Mouse (Mus musculus): ENCODE data around the gene Katnb1. TPM values are rescaled to one million over a fixed set of nuclear protein-coding genes. Genes with fewer than 3 reads are reported as not detected.

Katnb1 gene
- polyA plus RNA-seq, 1 experiment from 2014 or later = 11.6 TPM

- ATAC-seq (ENCODE audit: low FRiP score, low TSS enrichment) (no peak), DNase-seq (ENCODE audit: low spot score) (no peak)
- no peak overlapping the region for H3K27ac ChIP-seq (replicated peaks)
- 90% methylated on average over 4 of the region's 4 CpGs for WGBS
- no peak overlapping the region for H3K9ac ChIP-seq (ENCODE audit: low read length)
- H3K4me2 ChIP-seq (replicated peaks; ENCODE audit: low read depth) = no peak overlapping the region
- H3K36me3 ChIP-seq (ENCODE audit: control insufficient read depth, insufficient read depth, low read length) = no peaks in the 10 kb centered on the region
- no peaks in the 10 kb centered on the region for H3K27me3 ChIP-seq (ENCODE audit: control insufficient read depth, insufficient read depth, low read length)
- H3K4me3 ChIP-seq (ENCODE audit: low read depth, low read length) = no peak overlapping the region
- H3K4me1 ChIP-seq (replicated peaks; ENCODE audit: control insufficient read depth, insufficient read depth) = no peaks in the 10 kb centered on the region
- TF ChIP-seq EP300 (optimal IDR thresholded peaks at IDR 0.05) (no peak), CTCF (IDR thresholded peaks at IDR 0.05; ENCODE audit: low read depth) (no peak)
- H3K9me3 ChIP-seq (ENCODE audit: control insufficient read depth, low read length) = no peaks in the 10 kb centered on the region
These were observed 1.7 kb upstream of the Katnb1 start for GRCm38 (mm10) chr8:95079305-95079704.

GRCm38 (mm10) chr8:95081650-95082049 is 664 bp downstream of the Katnb1 start:
- Histone ChIP-seq H3K4me2 (replicated peaks; ENCODE audit: low read depth) (peak overlapping the region; percentile 81), H3K4me3 (ENCODE audit: low read depth, low read length) (peak overlapping the region; percentile 71), H3K27me3 (ENCODE audit: control insufficient read depth, insufficient read depth, low read length) (no peaks in the 10 kb centered on the region), H3K4me1 (replicated peaks; ENCODE audit: control insufficient read depth, insufficient read depth) (no peaks in the 10 kb centered on the region), H3K36me3 (ENCODE audit: control insufficient read depth, insufficient read depth, low read length) (peaks cover 2% of the 10 kb centered on the region; the same call in 1 of the 2 replicates), H3K9ac (ENCODE audit: low read length) (peak overlapping the region; percentile 76), H3K27ac (replicated peaks) (peak overlapping the region; percentile 59), H3K9me3 (ENCODE audit: control insufficient read depth, low read length) (no peaks in the 10 kb centered on the region)
- DNase-seq (ENCODE audit: low spot score) (no peak), ATAC-seq (ENCODE audit: low FRiP score, low TSS enrichment) (no peak)
- TF ChIP-seq EP300 (optimal IDR thresholded peaks at IDR 0.05) (no peak), CTCF (IDR thresholded peaks at IDR 0.05; ENCODE audit: low read depth) (no peak)
- WGBS = 4% methylated on average over 11 of the region's 11 CpGs

GRCm38 (mm10) chr8:95084261-95084660 is 3.3 kb downstream of the Katnb1 start:
- no peak for ATAC-seq (ENCODE audit: low FRiP score, low TSS enrichment)
- H3K9me3 ChIP-seq (ENCODE audit: control insufficient read depth, low read length) = no peaks in the 10 kb centered on the region

GRCm38 (mm10) chr8:95084744-95085431 is 3.9 kb downstream of the Katnb1 start:
- Histone ChIP-seq H3K9ac (ENCODE audit: low read length) (no peak overlapping the region; the same call in 1 of the 2 replicates), H3K4me3 (ENCODE audit: low read depth, low read length) (no peak overlapping the region), H3K27me3 (ENCODE audit: control insufficient read depth, insufficient read depth, low read length) (no peaks in the 10 kb centered on the region), H3K4me1 (replicated peaks; ENCODE audit: control insufficient read depth, insufficient read depth) (no peaks in the 10 kb centered on the region), H3K9me3 (ENCODE audit: control insufficient read depth, low read length) (no peaks in the 10 kb centered on the region), H3K4me2 (replicated peaks; ENCODE audit: low read depth) (no peak overlapping the region), H3K36me3 (ENCODE audit: control insufficient read depth, insufficient read depth, low read length) (peaks cover 11% of the 10 kb centered on the region; the same call in 1 of the 2 replicates), H3K27ac (replicated peaks) (no peak overlapping the region)
- no peak for ATAC-seq (ENCODE audit: low FRiP score, low TSS enrichment)
- no peak for DNase-seq (ENCODE audit: low spot score)
- 79% methylated on average over 10 of the region's 10 CpGs for WGBS
- TF ChIP-seq EP300 (optimal IDR thresholded peaks at IDR 0.05) = no peak
- no peak for TF ChIP-seq CTCF (IDR thresholded peaks at IDR 0.05; ENCODE audit: low read depth)

More at GRCm38 (mm10) chr8:95084261-95084660, 3.3 kb downstream of the Katnb1 start:
- no peak overlapping the region for H3K4me3 ChIP-seq (ENCODE audit: low read depth, low read length)
- DNase-seq (ENCODE audit: low spot score) = no peak
- TF ChIP-seq CTCF (IDR thresholded peaks at IDR 0.05; ENCODE audit: low read depth) (no peak), EP300 (optimal IDR thresholded peaks at IDR 0.05) (no peak)
- H3K27me3 ChIP-seq (ENCODE audit: control insufficient read depth, insufficient read depth, low read length) = no peaks in the 10 kb centered on the region
- peaks cover 7% of the 10 kb centered on the region; the same call in 1 of the 2 replicates for H3K36me3 ChIP-seq (ENCODE audit: control insufficient read depth, insufficient read depth, low read length)
- H3K9ac ChIP-seq (ENCODE audit: low read length) = no peak overlapping the region; the same call in 1 of the 2 replicates
- WGBS = 83% methylated on average over 4 of the region's 4 CpGs
- H3K4me1 ChIP-seq (replicated peaks; ENCODE audit: control insufficient read depth, insufficient read depth) = no peaks in the 10 kb centered on the region
- no peak overlapping the region for H3K4me2 ChIP-seq (replicated peaks; ENCODE audit: low read depth)
- no peak overlapping the region for H3K27ac ChIP-seq (replicated peaks)

- TF ChIP-seq EP300 (optimal IDR thresholded peaks at IDR 0.05) (no peak), CTCF (IDR thresholded peaks at IDR 0.05; ENCODE audit: low read depth) (no peak)
- ATAC-seq (ENCODE audit: low FRiP score, low TSS enrichment) = no peak
- peaks cover 11% of the 10 kb centered on the region; the same call in 1 of the 2 replicates for H3K36me3 ChIP-seq (ENCODE audit: control insufficient read depth, insufficient read depth, low read length)
- no peak overlapping the region for H3K4me2 ChIP-seq (replicated peaks; ENCODE audit: low read depth)
- WGBS = 76% methylated on average over 7 of the region's 7 CpGs
- no peak overlapping the region for H3K4me3 ChIP-seq (ENCODE audit: low read depth, low read length)
- H3K27me3 ChIP-seq (ENCODE audit: control insufficient read depth, insufficient read depth, low read length) = no peaks in the 10 kb centered on the region
- no peaks in the 10 kb centered on the region for H3K4me1 ChIP-seq (replicated peaks; ENCODE audit: control insufficient read depth, insufficient read depth)
- no peaks in the 10 kb centered on the region for H3K9me3 ChIP-seq (ENCODE audit: control insufficient read depth, low read length)
- no peak overlapping the region for H3K9ac ChIP-seq (ENCODE audit: low read length)
- DNase-seq (ENCODE audit: low spot score) = peak; percentile 31
- 0 out of 2 replicates have a peak overlapping the region, but pooled peaks have one; percentile 8 for H3K27ac ChIP-seq (replicated peaks)
These were observed 4.6 kb downstream of the Katnb1 start for GRCm38 (mm10) chr8:95085432-95086141.

GRCm38 (mm10) chr8:95093574-95093973 is 12.6 kb downstream of the Katnb1 start:
- Histone ChIP-seq H3K36me3 (ENCODE audit: control insufficient read depth, insufficient read depth, low read length) (peaks cover 18% of the 10 kb centered on the region; the same call in 1 of the 2 replicates), H3K27ac (replicated peaks) (no peak overlapping the region), H3K9me3 (ENCODE audit: control insufficient read depth, low read length) (no peaks in the 10 kb centered on the region), H3K4me3 (ENCODE audit: low read depth, low read length) (no peak overlapping the region), H3K9ac (ENCODE audit: low read length) (no peak overlapping the region), H3K27me3 (ENCODE audit: control insufficient read depth, insufficient read depth, low read length) (no peaks in the 10 kb centered on the region), H3K4me2 (replicated peaks; ENCODE audit: low read depth) (no peak overlapping the region), H3K4me1 (replicated peaks; ENCODE audit: control insufficient read depth, insufficient read depth) (no peaks in the 10 kb centered on the region)
- no peak for DNase-seq (ENCODE audit: low spot score)
- TF ChIP-seq EP300 (optimal IDR thresholded peaks at IDR 0.05) = no peak
- no peak for TF ChIP-seq CTCF (IDR thresholded peaks at IDR 0.05; ENCODE audit: low read depth)
- 82% methylated on average over 4 of the region's 4 CpGs for WGBS
- ATAC-seq (ENCODE audit: low FRiP score, low TSS enrichment) = no peak
